In genomic region chr1:125519107-125519611, GRCm38 (mm10) we compare ENCODE assay signal across 8 mouse cellular contexts. TPM values are rescaled to one million over a fixed set of nuclear protein-coding genes. Genes with fewer than 3 reads are reported as not detected.
A peak's percentile ranks its signal among the peaks of the same experiment; 100 is the strongest.
DNase-seq lines count a peak whose midpoint lies in the region; ATAC-seq and TF ChIP-seq lines count a peak whose summit lies in the region.

No protein-coding gene starts in this region.

- WGBS in midbrain, embryonic 16.5 days = 60% methylated on average over 5 of the region's 5 CpGs

- no peak overlapping the region for H3K4me2 ChIP-seq in midbrain, embryonic 16.5 days (ENCODE audit: low read length)

- DNase-seq in thymus, postnatal 36 days = peak; percentile 8 to 18
- no peak for DNase-seq in thymus, adult 18-20 months
- peak; percentile 73 for DNase-seq in kidney, postnatal 10 days
- no peak for DNase-seq in embryo, embryonic 10.5 days (ENCODE audit: low spot score)
- DNase-seq in cerebellum, adult 11 months = no peak

- no peaks in the 10 kb centered on the region for H3K36me3 ChIP-seq in midbrain, embryonic 16.5 days (ENCODE audit: control insufficient read depth, insufficient read depth, low read length)

- H3K4me1 ChIP-seq in cortical plate, adult 2 months (ENCODE audit: control insufficient read depth, insufficient read depth, low read length) = no peaks in the 10 kb centered on the region
- no peaks in the 10 kb centered on the region for H3K4me1 ChIP-seq in midbrain, embryonic 16.5 days (ENCODE audit: control insufficient read depth, insufficient read depth, low read length)

- no peak overlapping the region for H3K4me3 ChIP-seq in cortical plate, adult 2 months (ENCODE audit: insufficient read depth, low read length)
- H3K4me3 ChIP-seq in midbrain, embryonic 16.5 days (ENCODE audit: low read depth, low read length) = no peak overlapping the region

- no peak overlapping the region for H3K9ac ChIP-seq in midbrain, embryonic 16.5 days (ENCODE audit: low read depth, low read length)

- no peak for TF ChIP-seq POLR2A in cortical plate, adult 2 months (IDR thresholded peaks at IDR 0.05; ENCODE audit: extremely low read depth, insufficient read depth, low read length)

- 0 out of 2 replicates have a peak, but pooled peaks have one; percentile 20 for TF ChIP-seq CTCF in cortical plate, adult 2 months (IDR thresholded peaks at IDR 0.05; ENCODE audit: extremely low read depth, insufficient read depth, low read length)

- H3K27ac ChIP-seq in cortical plate, adult 2 months (ENCODE audit: insufficient read depth, low read length) = no peak overlapping the region
- H3K27ac ChIP-seq in midbrain, embryonic 16.5 days (ENCODE audit: low read length) = no peak overlapping the region

- ATAC-seq in megakaryocyte-erythroid progenitor cell, adult 5-6 weeks (replicated peaks; ENCODE audit: low FRiP score, low TSS enrichment, poor library complexity, severe bottlenecking) = peak; percentile 82
- ATAC-seq in midbrain, embryonic 16.5 days = no peak

- no peaks in the 10 kb centered on the region for H3K27me3 ChIP-seq in midbrain, embryonic 16.5 days (ENCODE audit: control insufficient read depth, insufficient read depth, low read depth, low read length)

- no peaks in the 10 kb centered on the region for H3K9me3 ChIP-seq in midbrain, embryonic 16.5 days (replicated peaks; ENCODE audit: control insufficient read depth, low read length, poor library complexity, severe bottlenecking)

RNA-seq across cellular contexts. Expression of gene Slc35f5, which starts 41.2 kb away (rescaled TPM):
- 20.1 and 21.9 TPM in 2 replicates for polyA plus RNA-seq in cortical plate, adult 2 months (2012; rRNA removed)
- 2.1 and 10.4 TPM in 2 replicates for total RNA-seq in megakaryocyte-erythroid progenitor cell, adult 5-6 weeks (2014; fragmentation: Nextera tagmentation)
- 1.2 and 6.2 TPM in 2 replicates for total RNA-seq in megakaryocyte-erythroid progenitor cell, adult 5-6 weeks (2017)
- 32.2 and 38.7 TPM in 2 replicates for polyA plus RNA-seq in midbrain, embryonic 16.5 days (2015; fragmentation: Nextera tagmentation; extraction: Ambion mirVana)

Comparison
In these comparisons a context has a peak if more than half of its experiments do, and no peak if none do; other contexts are left out.
1. DNase-seq: peak in thymus, postnatal 36 days (2 of 2) and kidney, postnatal 10 days (single experiment); none in thymus, adult 18-20 months (0 of 2), embryo, embryonic 10.5 days (single experiment) and cerebellum, adult 11 months (single experiment).